Mouse (Mus musculus) midbrain, embryonic 11.5 days (tissue): ENCODE measurements at regions not wholly inside any gene's neighbourhood (a gene's known extent, or its start where the extent isn't known, plus 50 kb on each side); places are given as distances from the start of the nearest gene placed in this dataset.

Experiments
- ATAC-seq: fragments of 200-750 bp; cut with Nextera tagmentation; 2 replicates; pipeline ENCODE4 v1.8.0; 2017; ENCODE audit warnings: moderate TSS enrichment, moderate library complexity; ENCODE audit not compliant: low FRiP score
- DNase-seq: peaks from one replicate; pipeline ENCODE4 v3.0.0; 2015; ENCODE audit warnings: low spot score; ENCODE audit errors: missing footprints
- H3K27ac ChIP-seq: fragments of 300-500 bp; sonication (generic); 2 replicates; pipeline ENCODE4 v1.5.1; 2014; ENCODE audit warnings: low read depth, low read length
- H3K27me3 ChIP-seq: fragments of 300-500 bp; sonication (generic); 2 replicates; pipeline ENCODE4 v1.6.1; 2014; ENCODE audit warnings: mild to moderate bottlenecking, low read length, moderate library complexity, mixed read lengths; ENCODE audit not compliant: control insufficient read depth, insufficient read depth
- H3K36me3 ChIP-seq: fragments of 300-500 bp; sonication (generic); 2 replicates; pipeline ENCODE4 v1.6.1; 2014; ENCODE audit warnings: mild to moderate bottlenecking, low read length, moderate library complexity, mixed read lengths; ENCODE audit not compliant: control insufficient read depth, insufficient read depth
- H3K4me1 ChIP-seq: fragments of 300-500 bp; sonication (generic); 2 replicates; pipeline ENCODE4 v1.6.1; 2014; ENCODE audit warnings: low read length; ENCODE audit not compliant: control insufficient read depth, insufficient read depth
- H3K4me2 ChIP-seq: fragments of 300-500 bp; sonication (generic); 2 replicates; pipeline ENCODE4 v1.6.1; 2014; ENCODE audit warnings: mild to moderate bottlenecking, moderate library complexity
- H3K4me3 ChIP-seq: fragments of 300-500 bp; sonication (generic); 2 replicates; pipeline ENCODE4 v1.5.1; 2014; ENCODE audit warnings: low read depth, low read length
- H3K9ac ChIP-seq: fragments of 300-500 bp; sonication (generic); 2 replicates; pipeline ENCODE4 v1.6.1; 2014; ENCODE audit warnings: low read length
- H3K9me3 ChIP-seq: fragments of 300-500 bp; sonication (generic); 2 replicates; pipeline ENCODE4 v1.6.1; 2016; ENCODE audit warnings: low read length; ENCODE audit not compliant: control insufficient read depth
- WGBS: fragments of 180-500 bp; shearing (Covaris S2); extraction: QIAGEN DNeasy Blood & Tissue Kit; methylation state at CpG from one replicate; pipeline ENCODE4 v1.1.7; 2014; 5-methylcytosine and 5-hydroxymethylcytosine counted together

DNA sequence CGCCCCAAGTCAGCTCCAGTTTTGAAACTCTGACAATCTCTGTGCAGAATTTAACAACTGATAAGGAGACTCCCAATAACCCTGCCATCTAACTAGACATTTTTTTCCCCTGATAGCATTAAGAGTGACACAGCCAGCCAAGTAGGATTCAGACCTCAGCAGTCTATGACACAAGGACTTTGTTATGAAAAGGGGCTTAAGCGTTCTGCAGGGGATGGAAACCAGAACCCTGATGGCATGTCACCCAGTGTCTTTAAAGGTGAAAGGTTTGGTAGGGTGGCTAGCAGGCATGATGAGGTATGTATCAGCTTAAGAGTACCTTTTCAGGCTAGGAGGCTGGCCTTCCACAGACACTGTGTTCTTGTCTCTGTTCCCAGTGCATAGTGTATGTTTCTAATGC is 199.8 kb downstream of the Inhba start:
- Histone ChIP-seq H3K9ac (no peak overlapping the region), H3K4me3 (no peak overlapping the region), H3K27ac (no peak overlapping the region), H3K4me1 (no peaks in the 10 kb centered on the region), H3K27me3 (no peaks in the 10 kb centered on the region), H3K9me3 (no peaks in the 10 kb centered on the region), H3K4me2 (no peak overlapping the region), H3K36me3 (no peaks in the 10 kb centered on the region)
- 77% methylated on average over 2 of the region's 2 CpGs for whole genome bisulfite sequencing
- ATAC-seq (no peak), DNase-seq (no peak)

- no peaks in the 10 kb centered on the region for H3K4me1 ChIP-seq
- no peak overlapping the region for H3K27ac ChIP-seq
- no peaks in the 10 kb centered on the region for H3K27me3 ChIP-seq
- DNase-seq (no peak), ATAC-seq (no peak)
- H3K4me3 ChIP-seq: no peak overlapping the region
- H3K36me3 ChIP-seq: no peaks in the 10 kb centered on the region
- H3K9me3 ChIP-seq: no peaks in the 10 kb centered on the region
- no peak overlapping the region for H3K9ac ChIP-seq
- H3K4me2 ChIP-seq: no peak overlapping the region
Measured at GRCm38 (mm10) chr13:16219877-16220276, 208.2 kb downstream of the Inhba start.

GRCm38 (mm10) chr13:16222942-16223600 is 211.4 kb downstream of the Inhba start:
- DNase-seq (no peak), ATAC-seq (no peak)
- no peaks in the 10 kb centered on the region for H3K36me3 ChIP-seq
- no peak overlapping the region for H3K4me3 ChIP-seq
- no peaks in the 10 kb centered on the region for H3K9me3 ChIP-seq
- no peak overlapping the region for H3K9ac ChIP-seq
- H3K4me2 ChIP-seq: no peak overlapping the region
- no peak overlapping the region for H3K27ac ChIP-seq
- no peaks in the 10 kb centered on the region for H3K27me3 ChIP-seq
- H3K4me1 ChIP-seq: no peaks in the 10 kb centered on the region
- WGBS: 78% methylated on average over 5 of the region's 5 CpGs

- no peaks in the 10 kb centered on the region for H3K36me3 ChIP-seq
- no peak overlapping the region for H3K9ac ChIP-seq
- ATAC-seq (no peak), DNase-seq (no peak)
- H3K4me1 ChIP-seq: no peaks in the 10 kb centered on the region
- H3K9me3 ChIP-seq: no peaks in the 10 kb centered on the region
- no peak overlapping the region for H3K27ac ChIP-seq
- no peaks in the 10 kb centered on the region for H3K27me3 ChIP-seq
- H3K4me2 ChIP-seq: no peak overlapping the region
- 82% methylated on average over 3 of the region's 3 CpGs for WGBS
- no peak overlapping the region for H3K4me3 ChIP-seq
Measured at GRCm38 (mm10) chr13:16261145-16261544, 249.5 kb downstream of the Inhba start.

DNA sequence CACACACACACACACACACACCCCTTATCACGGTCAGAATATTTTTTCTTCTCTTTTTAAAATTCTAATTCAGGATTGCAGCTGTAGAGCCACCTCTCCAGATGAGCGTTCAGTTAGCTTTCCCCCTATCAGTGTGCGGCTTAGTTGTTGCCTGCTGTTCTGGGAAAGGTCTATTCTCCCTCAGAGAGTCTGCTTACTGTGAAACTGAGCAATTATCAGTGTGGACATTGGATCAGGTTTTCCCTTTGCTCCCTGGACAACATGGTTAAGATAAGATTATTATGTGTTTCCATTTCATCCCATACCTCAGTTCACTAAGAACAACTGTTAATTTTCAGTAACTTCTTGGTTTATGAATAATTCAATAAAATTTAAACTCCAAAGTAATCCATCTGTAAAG is 268.3 kb downstream of the Inhba start:
- Histone ChIP-seq H3K4me2 (no peak overlapping the region), H3K27ac (no peak overlapping the region), H3K9me3 (no peaks in the 10 kb centered on the region), H3K36me3 (no peaks in the 10 kb centered on the region), H3K27me3 (no peaks in the 10 kb centered on the region), H3K4me1 (no peaks in the 10 kb centered on the region), H3K4me3 (no peak overlapping the region), H3K9ac (no peak overlapping the region)
- ATAC-seq (no peak), DNase-seq (no peak)
- 85% methylated on average over 3 of the region's 3 CpGs for WGBS

- 74% methylated on average over 2 of the region's 2 CpGs for WGBS
- no peak overlapping the region for H3K4me2 ChIP-seq
Measured at GRCm38 (mm10) chr13:16280742-16281141, 269.1 kb downstream of the Inhba start.

DNA sequence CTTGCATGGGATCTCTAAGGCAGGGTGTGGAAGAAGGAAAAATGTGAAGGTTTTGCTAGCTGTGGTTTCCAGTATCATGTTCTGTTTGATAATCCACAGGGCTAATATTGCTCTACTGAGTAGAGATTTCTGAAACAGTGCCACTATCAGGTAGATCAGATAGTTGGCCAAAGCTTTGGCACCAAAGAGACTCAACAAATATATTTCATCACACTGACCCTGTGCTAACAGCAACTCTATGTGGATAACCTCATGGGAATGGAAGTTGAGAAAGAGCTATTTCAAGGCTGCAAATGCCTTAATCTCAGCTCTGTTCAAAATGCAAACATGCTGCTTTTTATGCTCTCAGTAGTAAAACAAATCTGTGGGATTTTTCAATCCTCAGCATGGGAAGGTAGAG is 270.1 kb downstream of the Inhba start:
- Histone ChIP-seq H3K36me3 (no peaks in the 10 kb centered on the region), H3K4me3 (no peak overlapping the region), H3K4me2 (no peak overlapping the region), H3K9ac (no peak overlapping the region), H3K4me1 (no peaks in the 10 kb centered on the region), H3K27me3 (no peaks in the 10 kb centered on the region), H3K27ac (no peak overlapping the region), H3K9me3 (no peaks in the 10 kb centered on the region)
- no peak for ATAC-seq
- no peak for DNase-seq

More at GRCm38 (mm10) chr13:16280742-16281141, 269.1 kb downstream of the Inhba start:
- Histone ChIP-seq H3K36me3 (no peaks in the 10 kb centered on the region), H3K4me3 (no peak overlapping the region), H3K27ac (no peak overlapping the region), H3K27me3 (no peaks in the 10 kb centered on the region), H3K9me3 (no peaks in the 10 kb centered on the region), H3K4me1 (no peaks in the 10 kb centered on the region), H3K9ac (no peak overlapping the region)
- no peak for ATAC-seq
- DNase-seq: no peak

DNA sequence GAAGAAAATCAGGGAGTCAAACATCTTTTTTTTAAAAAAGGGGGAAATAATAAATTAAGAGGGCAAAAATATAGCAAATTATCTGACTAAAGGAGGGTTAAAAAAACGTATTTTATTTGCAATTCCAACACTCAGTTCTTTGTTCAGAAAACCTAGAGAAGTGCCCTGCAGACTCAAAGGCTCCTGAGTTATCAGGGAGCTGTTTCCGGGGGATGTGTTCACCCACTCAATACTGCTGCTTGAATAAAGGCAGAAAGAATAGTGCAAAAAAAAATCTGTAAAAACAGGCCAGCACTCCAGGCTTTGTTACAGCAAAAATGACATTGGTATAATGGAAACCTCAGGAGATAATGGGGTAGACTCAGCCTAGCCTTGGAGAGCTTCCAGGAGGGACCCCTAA is 270.6 kb downstream of the Inhba start:
- no peak overlapping the region for H3K4me3 ChIP-seq
- H3K27ac ChIP-seq: no peak overlapping the region
- no peak for DNase-seq
- H3K9me3 ChIP-seq: no peaks in the 10 kb centered on the region
- H3K36me3 ChIP-seq: no peaks in the 10 kb centered on the region
- WGBS: 60% methylated on average over 2 of the region's 2 CpGs
- H3K27me3 ChIP-seq: no peaks in the 10 kb centered on the region
- H3K9ac ChIP-seq: no peak overlapping the region
- no peaks in the 10 kb centered on the region for H3K4me1 ChIP-seq
- H3K4me2 ChIP-seq: no peak overlapping the region
- no peak for ATAC-seq

GRCm38 (mm10) chr13:16283336-16283735 is 271.7 kb downstream of the Inhba start:
- H3K27me3 ChIP-seq: no peaks in the 10 kb centered on the region
- DNase-seq: no peak
- H3K4me1 ChIP-seq: no peaks in the 10 kb centered on the region
- no peaks in the 10 kb centered on the region for H3K36me3 ChIP-seq
- H3K9me3 ChIP-seq: no peaks in the 10 kb centered on the region
- WGBS: 88% methylated on average over 4 of the region's 4 CpGs
- no peak overlapping the region for H3K27ac ChIP-seq
- no peak overlapping the region for H3K4me2 ChIP-seq
- H3K9ac ChIP-seq: no peak overlapping the region
- ATAC-seq: no peak
- no peak overlapping the region for H3K4me3 ChIP-seq

GRCm38 (mm10) chr13:16289633-16290032 is 278.0 kb downstream of the Inhba start:
- no peaks in the 10 kb centered on the region for H3K4me1 ChIP-seq
- H3K4me3 ChIP-seq: no peak overlapping the region
- 79% methylated on average over 2 of the region's 2 CpGs for WGBS
- H3K4me2 ChIP-seq: no peak overlapping the region
- no peaks in the 10 kb centered on the region for H3K9me3 ChIP-seq
- H3K27me3 ChIP-seq: no peaks in the 10 kb centered on the region
- no peak overlapping the region for H3K9ac ChIP-seq
- no peak for ATAC-seq
- no peak overlapping the region for H3K27ac ChIP-seq
- no peaks in the 10 kb centered on the region for H3K36me3 ChIP-seq
- no peak for DNase-seq
